Mouse (Mus musculus) embryonic facial prominence, embryonic 13.5 days (tissue): ENCODE measurements around the gene Csk. TPM values are rescaled to one million over a fixed set of nuclear protein-coding genes. Genes with fewer than 3 reads are reported as not detected.

Experiments
- ATAC-seq: fragments of 200-750 bp; cut with Nextera tagmentation; 2 replicates; pipeline ENCODE4 v1.8.0; 2017; ENCODE audit warnings: low read depth; ENCODE audit not compliant: insufficient number of reproducible peaks, insufficient read depth, low FRiP score, low TSS enrichment
- H3K27ac ChIP-seq: fragments of 300-500 bp; sonication (generic); 2 replicates; pipeline ENCODE4 v1.5.1; 2015; ENCODE audit warnings: moderate library complexity, mild to moderate bottlenecking, inconsistent platforms
- H3K27me3 ChIP-seq: fragments of 300-500 bp; sonication (generic); 2 replicates; pipeline ENCODE4 v1.6.1; 2015; ENCODE audit warnings: mild to moderate bottlenecking, inconsistent platforms
- H3K36me3 ChIP-seq: fragments of 300-500 bp; sonication (generic); 2 replicates; pipeline ENCODE4 v1.6.1; 2015; ENCODE audit warnings: mild to moderate bottlenecking, inconsistent platforms
- H3K4me1 ChIP-seq: fragments of 300-500 bp; sonication (generic); 2 replicates; pipeline ENCODE4 v1.6.1; 2015; ENCODE audit warnings: inconsistent platforms
- H3K4me2 ChIP-seq: fragments of 300-500 bp; sonication (generic); 2 replicates; pipeline ENCODE4 v1.6.1; 2015; ENCODE audit warnings: moderate library complexity, mild to moderate bottlenecking, inconsistent platforms
- H3K4me3 ChIP-seq: fragments of 300-500 bp; sonication (generic); 2 replicates; pipeline ENCODE4 v1.5.1; 2015; ENCODE audit warnings: mild to moderate bottlenecking, inconsistent platforms
- H3K9ac ChIP-seq: fragments of 300-500 bp; sonication (generic); 2 replicates; pipeline ENCODE4 v1.6.1; 2015; ENCODE audit warnings: mild to moderate bottlenecking, inconsistent platforms
- H3K9me3 ChIP-seq: fragments of 300-500 bp; sonication (generic); 2 replicates; pipeline ENCODE4 v1.6.1; 2016; ENCODE audit warnings: inconsistent platforms
- WGBS: fragments of 180-500 bp; shearing (Covaris S2); methylation state at CpG from one replicate; pipeline ENCODE4 v1.1.7; 2015; ENCODE audit warnings: mixed read lengths; 5-methylcytosine and 5-hydroxymethylcytosine counted together
- polyA plus RNA-seq: library from polyadenylated mRNA; unstranded; fragments of >200 nt; fragmentation: Nextera tagmentation; extraction: Ambion mirVana; gene quantifications from 2 replicates; pipeline ENCODE4 v1.2.1, GENCODE M21; 2015

Gene Csk
- polyA plus RNA-seq, 1 experiment from 2014 or later: 38.0 TPM

- H3K36me3 ChIP-seq: peaks cover 12% of the 10 kb centered on the region
- peak overlapping the region; percentile 96 for H3K4me3 ChIP-seq
- H3K27ac ChIP-seq: peak overlapping the region; percentile 95
- peak overlapping the region; percentile 98 for H3K9ac ChIP-seq
- no peak for ATAC-seq
- no peaks in the 10 kb centered on the region for H3K9me3 ChIP-seq
- peaks cover 55% of the 10 kb centered on the region for H3K4me1 ChIP-seq
- no peaks in the 10 kb centered on the region for H3K27me3 ChIP-seq
- WGBS: 1% methylated on average over 18 of the region's 18 CpGs
- peak overlapping the region; percentile 97 for H3K4me2 ChIP-seq
Measured at GRCm38 (mm10) chr9:57644442-57644943, 8.9 kb downstream of the Csk start.

- Histone ChIP-seq H3K9me3 (no peaks in the 10 kb centered on the region), H3K4me3 (peak overlapping the region; percentile 96), H3K4me1 (peaks cover 62% of the 10 kb centered on the region), H3K27ac (no peak overlapping the region), H3K36me3 (peaks cover 12% of the 10 kb centered on the region), H3K27me3 (no peaks in the 10 kb centered on the region), H3K9ac (peak overlapping the region; percentile 98), H3K4me2 (peak overlapping the region; percentile 97)
- ATAC-seq: no peak
- WGBS: 39% methylated on average over 7 of the region's 7 CpGs
Measured at GRCm38 (mm10) chr9:57643856-57644180, 9.6 kb downstream of the Csk start.

GRCm38 (mm10) chr9:57643169-57643855, 10.1 kb downstream of the Csk start:
- H3K4me1 ChIP-seq: peaks cover 64% of the 10 kb centered on the region
- 56% methylated on average over 9 of the region's 9 CpGs for WGBS
- peak overlapping the region; percentile 97 for H3K4me2 ChIP-seq
- H3K27me3 ChIP-seq: no peaks in the 10 kb centered on the region
- no peak for ATAC-seq
- no peaks in the 10 kb centered on the region for H3K9me3 ChIP-seq
- H3K36me3 ChIP-seq: peaks cover 12% of the 10 kb centered on the region
- peak overlapping the region; percentile 96 for H3K4me3 ChIP-seq
- peak overlapping the region; percentile 98 for H3K9ac ChIP-seq
- H3K27ac ChIP-seq: no peak overlapping the region

GRCm38 (mm10) chr9:57641775-57642550, 11.5 kb downstream of the Csk start:
- H3K4me3 ChIP-seq: no peak overlapping the region
- peaks cover 78% of the 10 kb centered on the region for H3K4me1 ChIP-seq
- H3K27me3 ChIP-seq: no peaks in the 10 kb centered on the region
- peak overlapping the region; percentile 89; the same call in 1 of the 2 replicates for H3K27ac ChIP-seq
- ATAC-seq: no peak
- H3K4me2 ChIP-seq: no peak overlapping the region
- H3K9ac ChIP-seq: no peak overlapping the region
- no peaks in the 10 kb centered on the region for H3K9me3 ChIP-seq
- 76% methylated on average over 13 of the region's 13 CpGs for WGBS
- H3K36me3 ChIP-seq: peaks cover 15% of the 10 kb centered on the region

GRCm38 (mm10) chr9:57641022-57641421, 12.4 kb downstream of the Csk start:
- Histone ChIP-seq H3K4me1 (peaks cover 79% of the 10 kb centered on the region), H3K4me2 (peak overlapping the region; percentile 53), H3K9ac (peak overlapping the region; percentile 44), H3K9me3 (no peaks in the 10 kb centered on the region), H3K4me3 (peak overlapping the region; percentile 23; the same call in 1 of the 2 replicates), H3K27ac (peak overlapping the region; percentile 89), H3K27me3 (no peaks in the 10 kb centered on the region), H3K36me3 (peaks cover 15% of the 10 kb centered on the region)
- 46% methylated on average over 1 of the region's 1 CpGs for WGBS
- ATAC-seq: no peak

DNA sequence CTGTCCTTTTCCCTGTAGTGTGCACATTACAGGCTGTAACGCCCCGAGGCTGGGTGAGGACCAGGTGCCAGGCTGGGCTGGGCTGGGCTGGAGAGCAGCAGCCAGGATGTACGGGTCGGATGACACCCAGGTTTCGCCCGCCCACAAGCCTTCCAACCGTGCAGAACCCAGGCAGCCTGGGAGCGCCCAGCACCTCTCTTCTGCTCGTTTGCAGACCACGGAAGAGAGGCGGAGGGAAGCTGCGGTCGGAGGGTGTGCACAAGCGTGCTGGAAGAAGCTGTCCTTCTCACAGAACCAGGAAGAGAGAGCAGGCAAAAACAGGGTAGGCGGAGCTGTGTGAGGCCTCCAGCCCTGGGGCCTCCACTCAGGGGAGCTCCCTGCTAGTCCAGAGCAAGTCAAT, 13.0 kb downstream of the Csk start:
- H3K9me3 ChIP-seq: no peaks in the 10 kb centered on the region
- H3K9ac ChIP-seq: peak overlapping the region; percentile 44
- 6% methylated on average over 15 of the region's 15 CpGs for WGBS
- peak overlapping the region; percentile 53 for H3K4me2 ChIP-seq
- H3K4me1 ChIP-seq: peaks cover 79% of the 10 kb centered on the region
- peaks cover 15% of the 10 kb centered on the region for H3K36me3 ChIP-seq
- no peaks in the 10 kb centered on the region for H3K27me3 ChIP-seq
- ATAC-seq: peak; percentile 71
- peak overlapping the region; percentile 89 for H3K27ac ChIP-seq
- peak overlapping the region; percentile 23 for H3K4me3 ChIP-seq

DNA sequence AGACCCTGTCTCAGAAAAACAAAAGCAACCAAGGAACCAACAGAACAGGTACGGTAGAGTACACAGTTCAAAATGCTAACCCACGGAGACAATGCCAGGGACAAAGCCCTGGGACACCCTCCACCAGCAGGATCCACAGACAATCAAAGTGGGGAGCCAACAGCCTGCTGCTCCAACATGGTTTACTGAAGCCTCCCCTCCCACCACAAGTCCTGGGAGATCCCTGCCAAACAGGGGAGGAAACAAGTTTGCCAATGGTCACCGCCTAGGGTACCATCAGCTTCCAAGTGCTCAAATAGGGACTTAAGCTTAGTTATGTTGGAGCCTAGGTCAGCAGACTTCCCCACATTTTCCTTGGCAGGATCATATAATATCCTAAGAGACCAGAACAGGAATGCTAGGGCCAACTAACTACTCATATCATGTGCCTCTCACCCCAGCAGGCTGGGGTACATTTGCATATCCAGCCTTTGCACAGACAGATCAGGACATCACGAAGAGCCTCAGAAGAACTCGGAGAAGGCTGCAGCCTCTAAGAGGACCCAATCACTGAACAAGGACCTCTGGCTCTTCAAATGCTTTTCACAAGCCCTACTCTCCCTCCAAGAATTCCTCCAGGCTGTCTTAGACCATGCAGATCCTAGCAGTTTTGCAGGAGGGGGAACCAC, 13.6 kb downstream of the Csk start:
- H3K27me3 ChIP-seq: no peaks in the 10 kb centered on the region
- peaks cover 79% of the 10 kb centered on the region for H3K4me1 ChIP-seq
- H3K27ac ChIP-seq: peak overlapping the region; percentile 89
- peak overlapping the region; percentile 60 for H3K9ac ChIP-seq
- H3K36me3 ChIP-seq: peaks cover 15% of the 10 kb centered on the region
- WGBS: 47% methylated on average over 5 of the region's 5 CpGs
- H3K4me2 ChIP-seq: peak overlapping the region; percentile 53
- H3K9me3 ChIP-seq: no peaks in the 10 kb centered on the region
- ATAC-seq: no peak
- H3K4me3 ChIP-seq: peak overlapping the region; percentile 23

DNA sequence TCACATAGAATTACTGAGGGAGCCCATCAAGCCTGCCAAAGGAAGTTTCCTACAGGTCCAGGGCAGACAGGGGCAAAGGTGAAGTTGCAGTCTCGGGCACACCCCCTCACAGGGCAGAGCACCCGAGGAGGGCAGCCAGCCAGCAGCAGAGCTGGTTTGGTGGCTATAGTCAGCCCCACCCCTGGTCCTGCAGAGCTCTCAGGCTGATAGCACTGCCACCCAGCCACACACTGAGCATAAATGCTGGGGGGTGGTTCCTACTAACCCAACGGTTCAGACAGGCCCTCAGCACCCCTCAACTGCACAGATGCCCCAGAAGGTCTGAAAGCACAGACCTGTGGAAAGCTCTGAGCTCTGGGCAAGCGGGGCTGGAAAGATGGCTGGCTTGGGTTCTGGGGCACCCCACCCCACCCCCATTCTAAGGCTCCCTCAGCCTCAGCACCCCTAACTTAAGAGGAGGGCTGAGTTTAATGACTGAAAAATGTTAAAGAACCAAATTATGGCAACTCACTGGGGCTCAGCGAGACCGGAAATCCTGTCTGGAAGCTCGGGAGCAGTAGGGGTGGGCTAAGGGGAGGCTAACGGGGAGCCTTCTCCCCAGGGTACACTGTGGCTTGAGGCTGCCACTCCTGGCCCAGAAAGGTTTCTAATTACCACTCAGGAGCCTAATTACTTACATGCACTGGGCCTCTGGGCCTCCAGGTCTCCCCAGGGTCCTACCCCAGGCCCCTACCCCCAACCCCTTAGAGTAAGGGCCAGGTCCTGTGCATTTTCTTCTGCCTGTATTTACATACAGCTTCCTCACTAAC, 14.6 kb downstream of the Csk start:
- Histone ChIP-seq H3K9me3 (no peaks in the 10 kb centered on the region), H3K9ac (peak overlapping the region; percentile 60), H3K27me3 (no peaks in the 10 kb centered on the region), H3K4me3 (peak overlapping the region; percentile 1; the same call in 1 of the 2 replicates), H3K4me1 (peaks cover 76% of the 10 kb centered on the region), H3K4me2 (peak overlapping the region; percentile 53), H3K27ac (peak overlapping the region; percentile 89), H3K36me3 (peaks cover 15% of the 10 kb centered on the region)
- 19% methylated on average over 8 of the region's 8 CpGs for WGBS
- no peak for ATAC-seq

DNA sequence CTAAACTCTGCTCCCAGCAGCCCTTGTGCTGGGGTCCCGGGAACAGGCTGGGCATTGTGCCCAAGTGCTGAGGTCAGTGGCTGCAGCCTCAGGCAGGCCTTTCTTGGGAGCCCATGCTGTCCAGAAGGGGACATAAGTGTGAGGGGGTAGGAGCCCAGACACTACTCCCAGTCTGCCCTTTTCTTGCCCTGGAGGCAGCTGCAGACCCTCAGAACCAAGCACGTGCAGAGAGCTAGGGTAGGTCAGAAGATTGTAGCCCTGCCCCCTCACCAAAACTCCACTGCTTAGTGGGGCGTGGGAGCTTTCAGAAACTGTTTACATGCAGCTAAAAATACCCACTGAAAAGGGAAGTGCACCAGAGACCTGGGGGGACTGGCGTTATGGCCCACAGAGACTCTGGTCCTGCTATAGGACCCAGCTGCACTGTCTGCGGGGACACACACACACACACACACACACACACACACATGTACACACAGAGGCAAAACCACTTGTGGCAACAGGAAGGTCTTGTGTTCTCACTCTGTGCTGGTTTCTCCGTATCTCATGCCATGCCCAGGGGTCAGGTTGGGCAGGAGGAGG, 15.6 kb downstream of the Csk start:
- Histone ChIP-seq H3K36me3 (peaks cover 15% of the 10 kb centered on the region), H3K4me2 (peak overlapping the region; percentile 53), H3K27ac (peak overlapping the region; percentile 89), H3K4me3 (no peak overlapping the region), H3K9me3 (no peaks in the 10 kb centered on the region), H3K9ac (peak overlapping the region; percentile 60; the same call in 1 of the 2 replicates), H3K27me3 (no peaks in the 10 kb centered on the region), H3K4me1 (peaks cover 66% of the 10 kb centered on the region)
- ATAC-seq: no peak
- 16% methylated on average over 6 of the region's 6 CpGs for WGBS

- H3K9me3 ChIP-seq: no peaks in the 10 kb centered on the region
- 24% methylated on average over 3 of the region's 3 CpGs for WGBS
- peak overlapping the region; percentile 49; the same call in 1 of the 2 replicates for H3K9ac ChIP-seq
- no peak overlapping the region for H3K4me3 ChIP-seq
- H3K27me3 ChIP-seq: no peaks in the 10 kb centered on the region
- H3K4me1 ChIP-seq: peaks cover 60% of the 10 kb centered on the region
- peak overlapping the region; percentile 89 for H3K27ac ChIP-seq
- H3K36me3 ChIP-seq: peaks cover 12% of the 10 kb centered on the region
- H3K4me2 ChIP-seq: peak overlapping the region; percentile 53
- ATAC-seq: no peak
Measured at GRCm38 (mm10) chr9:57637272-57637671, 16.2 kb downstream of the Csk start.
